Mouse (Mus musculus) limb, embryonic 12.5 days (tissue): ENCODE measurements at regions not wholly inside any gene's neighbourhood (a gene's known extent, or its start where the extent isn't known, plus 50 kb on each side); places are given as distances from the start of the nearest gene placed in this dataset.

Experiments
- ATAC-seq: fragments of 200-750 bp; cut with Nextera tagmentation; 2 replicates; pipeline ENCODE4 v1.8.0; 2017; ENCODE audit warnings: low read depth, moderate TSS enrichment; ENCODE audit not compliant: insufficient number of reproducible peaks, insufficient read depth, low FRiP score, low TSS enrichment
- H3K27ac ChIP-seq: fragments of 300-500 bp; sonication (generic); 2 replicates; pipeline ENCODE4 v1.5.1; 2016; ENCODE audit warnings: mild to moderate bottlenecking, moderate library complexity
- H3K27me3 ChIP-seq: fragments of 300-500 bp; sonication (generic); 2 replicates; pipeline ENCODE4 v1.6.1; 2016; ENCODE audit warnings: mild to moderate bottlenecking, moderate library complexity
- H3K36me3 ChIP-seq: fragments of 300-500 bp; sonication (generic); 2 replicates; pipeline ENCODE4 v1.6.1; 2016; ENCODE audit warnings: mild to moderate bottlenecking, moderate library complexity
- H3K4me1 ChIP-seq: fragments of 300-500 bp; sonication (generic); replicated peaks from 2 replicates; pipeline ENCODE4 v1.6.1; 2016
- H3K4me2 ChIP-seq: fragments of 300-500 bp; sonication (generic); 2 replicates; pipeline ENCODE4 v1.6.1; 2016; ENCODE audit warnings: mild to moderate bottlenecking, moderate library complexity
- H3K4me3 ChIP-seq: fragments of 300-500 bp; sonication (generic); replicated peaks from 2 replicates; pipeline ENCODE4 v1.5.1; 2016; ENCODE audit warnings: mild to moderate bottlenecking
- H3K9ac ChIP-seq: fragments of 300-500 bp; sonication (generic); replicated peaks from 2 replicates; pipeline ENCODE4 v1.6.1; 2016; ENCODE audit warnings: mild to moderate bottlenecking, moderate library complexity
- H3K9me3 ChIP-seq: fragments of 300-500 bp; sonication (generic); 2 replicates; pipeline ENCODE4 v1.6.1; 2016; ENCODE audit warnings: mild to moderate bottlenecking, moderate library complexity
- WGBS: fragments of 180-500 bp; shearing (Covaris S2); methylation state at CpG from one replicate; pipeline ENCODE4 v1.1.7; 2016; 5-methylcytosine and 5-hydroxymethylcytosine counted together

GRCm38 (mm10) chr13:102258207-102258606, 435.2 kb upstream of the Cd180 start:
- H3K4me1 ChIP-seq: no peaks in the 10 kb centered on the region
- 91% methylated on average over 8 of the region's 8 CpGs for WGBS
- H3K4me2 ChIP-seq: no peak overlapping the region
- H3K9ac ChIP-seq: no peak overlapping the region
- H3K9me3 ChIP-seq: no peaks in the 10 kb centered on the region
- ATAC-seq: no peak
- no peak overlapping the region for H3K4me3 ChIP-seq
- no peaks in the 10 kb centered on the region for H3K36me3 ChIP-seq
- no peaks in the 10 kb centered on the region for H3K27me3 ChIP-seq
- H3K27ac ChIP-seq: no peak overlapping the region

- Histone ChIP-seq H3K9ac (no peak overlapping the region), H3K36me3 (no peaks in the 10 kb centered on the region), H3K27ac (no peak overlapping the region), H3K27me3 (no peaks in the 10 kb centered on the region), H3K4me1 (no peaks in the 10 kb centered on the region), H3K4me2 (no peak overlapping the region), H3K4me3 (no peak overlapping the region), H3K9me3 (no peaks in the 10 kb centered on the region)
- ATAC-seq: no peak
- WGBS: 59% methylated on average over 3 of the region's 3 CpGs
Observed at GRCm38 (mm10) chr13:102273818-102274217, 419.5 kb upstream of the Cd180 start.

DNA sequence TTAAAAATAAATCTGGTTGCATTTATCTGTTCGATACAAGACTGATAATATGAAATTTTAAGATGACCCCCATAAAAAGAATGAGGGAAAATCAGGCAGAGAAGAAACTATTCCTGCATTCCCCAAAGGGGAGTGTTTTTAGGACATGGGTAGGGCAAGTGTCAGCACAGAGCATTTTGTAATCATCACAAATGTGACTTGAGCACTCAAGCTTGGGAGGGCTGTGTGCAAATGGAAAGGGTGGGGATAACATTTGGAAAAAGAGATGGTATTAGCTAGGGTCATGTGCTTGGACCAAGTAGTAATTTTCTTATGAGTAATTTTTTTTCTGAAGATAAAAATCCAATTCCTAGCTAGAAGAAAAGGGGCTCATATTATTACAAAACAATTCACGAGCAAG, 418.1 kb upstream of the Cd180 start:
- WGBS: 92% methylated on average over 2 of the region's 2 CpGs
- Histone ChIP-seq H3K27ac (no peak overlapping the region), H3K4me3 (no peak overlapping the region), H3K27me3 (no peaks in the 10 kb centered on the region), H3K4me2 (no peak overlapping the region), H3K9me3 (no peaks in the 10 kb centered on the region), H3K9ac (no peak overlapping the region), H3K36me3 (no peaks in the 10 kb centered on the region), H3K4me1 (no peaks in the 10 kb centered on the region)
- no peak for ATAC-seq

DNA sequence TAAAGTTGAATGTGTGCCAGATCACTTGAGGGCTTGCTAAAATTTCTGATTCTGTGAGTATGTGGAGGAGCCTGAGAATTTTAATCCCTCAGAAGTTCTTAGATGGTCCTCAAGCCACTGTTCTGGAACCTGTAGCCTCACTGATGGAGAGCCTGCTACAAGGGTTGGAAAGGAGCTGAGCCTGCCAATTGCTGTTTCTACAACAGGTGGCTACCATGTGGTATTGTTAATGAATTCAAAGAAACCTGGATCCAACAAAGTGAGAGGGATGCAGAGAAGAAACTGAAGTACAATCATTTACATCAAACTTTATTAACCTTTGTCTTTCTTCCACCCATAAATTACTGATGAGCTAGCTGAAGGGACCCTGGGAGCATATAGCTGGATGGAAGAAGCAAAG, 416.5 kb upstream of the Cd180 start:
- Histone ChIP-seq H3K9ac (no peak overlapping the region), H3K36me3 (no peaks in the 10 kb centered on the region), H3K4me3 (no peak overlapping the region), H3K27me3 (no peaks in the 10 kb centered on the region), H3K9me3 (peaks cover 4% of the 10 kb centered on the region; the same call in 1 of the 2 replicates), H3K4me2 (no peak overlapping the region), H3K4me1 (no peaks in the 10 kb centered on the region), H3K27ac (no peak overlapping the region)
- no peak for ATAC-seq

GRCm38 (mm10) chr13:102280198-102280597, 413.2 kb upstream of the Cd180 start:
- no peak for ATAC-seq
- no peaks in the 10 kb centered on the region for H3K4me1 ChIP-seq
- no peak overlapping the region for H3K27ac ChIP-seq
- H3K9ac ChIP-seq: no peak overlapping the region
- H3K4me3 ChIP-seq: no peak overlapping the region
- H3K36me3 ChIP-seq: no peaks in the 10 kb centered on the region
- no peak overlapping the region for H3K4me2 ChIP-seq
- 89% methylated on average over 3 of the region's 3 CpGs for WGBS
- H3K27me3 ChIP-seq: no peaks in the 10 kb centered on the region
- peaks cover 4% of the 10 kb centered on the region; the same call in 1 of the 2 replicates for H3K9me3 ChIP-seq

DNA sequence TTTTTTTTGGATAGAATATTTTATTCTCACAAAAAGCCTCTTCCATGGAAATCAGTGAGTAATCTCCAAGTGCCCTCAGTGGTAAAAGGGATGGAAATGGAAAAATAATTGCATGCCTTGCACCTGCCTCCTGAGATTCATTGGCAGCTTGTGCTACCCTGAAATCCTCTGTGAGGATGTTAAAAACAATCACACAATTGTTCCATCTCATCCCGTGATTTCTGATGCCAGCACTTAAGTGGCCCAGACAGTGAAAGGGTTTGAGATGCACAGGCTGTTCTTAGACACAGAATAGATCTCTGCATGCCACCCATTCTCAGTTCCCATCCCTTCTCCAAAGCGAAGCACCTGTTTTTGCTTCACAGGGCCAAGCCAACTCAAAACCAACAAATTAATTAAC, 398.9 kb upstream of the Cd180 start:
- no peaks in the 10 kb centered on the region for H3K9me3 ChIP-seq
- H3K27ac ChIP-seq: no peak overlapping the region
- no peak overlapping the region for H3K4me2 ChIP-seq
- no peak overlapping the region for H3K4me3 ChIP-seq
- no peaks in the 10 kb centered on the region; the same call in 1 of the 2 replicates for H3K4me1 ChIP-seq
- 82% methylated on average over 2 of the region's 2 CpGs for WGBS
- peaks cover 17% of the 10 kb centered on the region for H3K27me3 ChIP-seq
- ATAC-seq: no peak
- no peaks in the 10 kb centered on the region for H3K36me3 ChIP-seq
- H3K9ac ChIP-seq: no peak overlapping the region

DNA sequence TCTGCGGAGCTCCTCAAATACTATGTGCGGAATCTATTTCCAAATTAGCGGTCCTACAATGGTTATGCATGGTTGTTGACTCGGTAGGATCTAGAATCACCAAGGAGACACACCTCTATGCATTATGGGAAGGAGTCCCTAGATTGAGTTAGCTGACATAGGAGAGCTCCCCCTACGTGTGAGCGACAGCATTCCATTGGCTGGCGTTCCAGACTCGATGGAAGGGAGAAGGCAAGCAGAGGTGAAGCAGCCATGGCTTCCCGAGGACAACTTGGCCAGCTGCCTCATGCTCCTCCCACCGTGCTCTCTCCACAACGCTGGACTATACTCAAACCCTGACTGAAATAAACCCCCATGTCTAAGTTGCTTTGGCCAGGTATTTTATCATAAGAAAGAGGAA, 398.3 kb upstream of the Cd180 start:
- WGBS: 81% methylated on average over 11 of the region's 11 CpGs
- Histone ChIP-seq H3K9ac (no peak overlapping the region), H3K9me3 (no peaks in the 10 kb centered on the region), H3K36me3 (no peaks in the 10 kb centered on the region), H3K4me1 (no peaks in the 10 kb centered on the region; the same call in 1 of the 2 replicates), H3K4me3 (no peak overlapping the region), H3K27ac (no peak overlapping the region), H3K27me3 (peaks cover 20% of the 10 kb centered on the region), H3K4me2 (no peak overlapping the region)
- no peak for ATAC-seq

- Histone ChIP-seq H3K4me1 (no peaks in the 10 kb centered on the region), H3K4me2 (no peak overlapping the region), H3K27me3 (peaks cover 13% of the 10 kb centered on the region), H3K9me3 (no peaks in the 10 kb centered on the region), H3K36me3 (no peaks in the 10 kb centered on the region), H3K9ac (no peak overlapping the region), H3K4me3 (no peak overlapping the region), H3K27ac (no peak overlapping the region)
- no peak for ATAC-seq
- WGBS: 58% methylated on average over 2 of the region's 2 CpGs
Observed at GRCm38 (mm10) chr13:102307983-102308382, 385.4 kb upstream of the Cd180 start.

DNA sequence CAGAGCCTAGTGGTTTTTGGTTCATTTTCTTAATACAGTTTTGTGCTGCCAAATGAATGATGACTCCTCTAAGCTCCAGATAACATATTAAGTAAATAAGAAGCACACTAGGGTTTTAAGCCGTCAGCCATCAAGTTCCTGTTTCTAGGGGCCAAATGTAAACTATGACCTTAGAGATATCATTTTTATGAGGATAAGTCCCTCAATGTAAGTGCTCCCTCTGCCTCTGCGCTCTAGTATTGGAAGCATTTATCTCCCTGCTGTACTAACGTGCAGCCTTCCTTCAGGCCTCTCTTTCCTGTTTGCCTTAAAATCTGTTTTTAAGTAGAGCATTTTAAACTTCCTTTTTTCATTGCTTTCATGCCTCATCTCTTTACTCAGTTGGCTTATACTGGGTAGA, 381.3 kb upstream of the Cd180 start:
- H3K4me2 ChIP-seq: no peak overlapping the region
- 64% methylated on average over 3 of the region's 3 CpGs for WGBS
- no peak overlapping the region for H3K27ac ChIP-seq
- ATAC-seq: no peak
- H3K9ac ChIP-seq: no peak overlapping the region
- no peaks in the 10 kb centered on the region for H3K4me1 ChIP-seq
- no peaks in the 10 kb centered on the region for H3K9me3 ChIP-seq
- no peaks in the 10 kb centered on the region for H3K36me3 ChIP-seq
- no peak overlapping the region for H3K4me3 ChIP-seq
- 0 out of 2 replicates have a peak, but pooled peaks cover 2% of the 10 kb centered on the region for H3K27me3 ChIP-seq

- H3K4me2 ChIP-seq: no peak overlapping the region
- 69% methylated on average over 3 of the region's 3 CpGs for WGBS
- ATAC-seq: no peak
Observed at GRCm38 (mm10) chr13:102315921-102316692, 377.3 kb upstream of the Cd180 start.

GRCm38 (mm10) chr13:102318891-102319404, 374.4 kb upstream of the Cd180 start:
- 86% methylated on average over 4 of the region's 4 CpGs for WGBS
- Histone ChIP-seq H3K9me3 (no peaks in the 10 kb centered on the region), H3K4me1 (no peaks in the 10 kb centered on the region), H3K9ac (no peak overlapping the region), H3K27me3 (no peaks in the 10 kb centered on the region), H3K4me3 (no peak overlapping the region), H3K4me2 (no peak overlapping the region), H3K27ac (no peak overlapping the region), H3K36me3 (no peaks in the 10 kb centered on the region)
- ATAC-seq: no peak

More at GRCm38 (mm10) chr13:102315921-102316692, 377.3 kb upstream of the Cd180 start:
- no peaks in the 10 kb centered on the region for H3K9me3 ChIP-seq
- no peaks in the 10 kb centered on the region for H3K4me1 ChIP-seq
- no peaks in the 10 kb centered on the region for H3K27me3 ChIP-seq
- no peak overlapping the region for H3K27ac ChIP-seq
- no peak overlapping the region for H3K4me3 ChIP-seq
- no peak overlapping the region for H3K9ac ChIP-seq
- no peaks in the 10 kb centered on the region for H3K36me3 ChIP-seq

DNA sequence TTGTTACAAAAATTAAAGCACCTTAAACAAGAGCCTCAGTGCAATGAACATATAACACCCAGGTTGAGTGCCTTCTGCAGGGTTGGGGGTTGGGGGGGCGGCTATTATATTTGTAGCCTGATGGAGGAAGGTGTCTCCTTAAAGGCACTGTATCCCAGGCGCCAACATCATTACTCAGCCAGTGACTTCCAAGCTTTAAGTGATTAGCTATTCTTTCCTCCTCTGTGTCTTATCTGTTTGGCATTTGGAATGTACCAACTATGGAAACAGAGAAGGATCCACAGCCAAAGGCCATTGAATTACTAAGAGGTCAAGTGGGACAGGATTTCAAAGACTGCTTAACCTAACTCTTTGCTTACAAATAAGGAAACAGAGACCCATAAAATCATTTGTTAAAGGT, 373.9 kb upstream of the Cd180 start:
- Histone ChIP-seq H3K9me3 (no peaks in the 10 kb centered on the region), H3K4me2 (no peak overlapping the region), H3K27me3 (no peaks in the 10 kb centered on the region), H3K27ac (no peak overlapping the region), H3K36me3 (no peaks in the 10 kb centered on the region), H3K4me1 (no peaks in the 10 kb centered on the region), H3K4me3 (no peak overlapping the region), H3K9ac (no peak overlapping the region)
- ATAC-seq: no peak
- 75% methylated on average over 2 of the region's 2 CpGs for WGBS
